Mouse (Mus musculus) neural tube, embryonic 14.5 days (tissue): ENCODE results near the gene Siva1. TPM values are rescaled to one million over a fixed set of nuclear protein-coding genes. Genes with fewer than 3 reads are reported as not detected.

Experiments used
- ATAC-seq: fragments of 200-750 bp; cut with Nextera tagmentation; 2 replicates; pipeline ENCODE4 v1.8.0; 2017; ENCODE audit warnings: low read depth, mild to moderate bottlenecking, moderate TSS enrichment, moderate library complexity
- H3K27ac ChIP-seq: fragments of 300-500 bp; sonication (generic); 2 replicates; pipeline ENCODE4 v1.5.1; 2014; ENCODE audit warnings: low read depth, mild to moderate bottlenecking, control low read depth, low read length, moderate library complexity, mixed read lengths
- H3K27me3 ChIP-seq: fragments of 300-500 bp; sonication (generic); 2 replicates; pipeline ENCODE4 v1.6.1; 2014; ENCODE audit warnings: low read length; ENCODE audit not compliant: control insufficient read depth, insufficient read depth
- H3K36me3 ChIP-seq: fragments of 300-500 bp; sonication (generic); 2 replicates; pipeline ENCODE4 v1.6.1; 2014; ENCODE audit warnings: low read length, mixed read lengths; ENCODE audit not compliant: control insufficient read depth, insufficient read depth
- H3K4me1 ChIP-seq: fragments of 300-500 bp; sonication (generic); 2 replicates; pipeline ENCODE4 v1.6.1; 2014; ENCODE audit warnings: low read length; ENCODE audit not compliant: control insufficient read depth, insufficient read depth
- H3K4me2 ChIP-seq: fragments of 300-500 bp; sonication (generic); 2 replicates; pipeline ENCODE4 v1.6.1; 2014; ENCODE audit warnings: mild to moderate bottlenecking, low read depth, low read length, control low read depth
- H3K4me3 ChIP-seq: fragments of 300-500 bp; sonication (generic); 2 replicates; pipeline ENCODE4 v1.5.1; 2014; ENCODE audit warnings: low read depth, low read length, control low read depth, mixed read lengths
- H3K9ac ChIP-seq: fragments of 300-500 bp; sonication (generic); replicated peaks from 2 replicates; pipeline ENCODE4 v1.6.1; 2014; ENCODE audit warnings: low read depth, mild to moderate bottlenecking, control low read depth, low read length, mixed read lengths
- H3K9me3 ChIP-seq: fragments of 300-500 bp; sonication (generic); 2 replicates; pipeline ENCODE4 v1.6.1; 2016; ENCODE audit warnings: low read length; ENCODE audit not compliant: control insufficient read depth
- WGBS: fragments of 180-500 bp; shearing (Covaris S2); extraction: QIAGEN DNeasy Blood & Tissue Kit; methylation state at CpG from one replicate; pipeline ENCODE4 v1.1.7; 2014; 5-methylcytosine and 5-hydroxymethylcytosine counted together
- polyA plus RNA-seq: library from polyadenylated mRNA; unstranded; fragments of >200 nt; fragmentation: Nextera tagmentation; extraction: Ambion mirVana; gene quantifications from 2 replicates; pipeline ENCODE4 v1.2.1, GENCODE M21; 2014

Gene Siva1
- polyA plus RNA-seq, 1 experiment from 2014 or later: 46.8 TPM

DNA sequence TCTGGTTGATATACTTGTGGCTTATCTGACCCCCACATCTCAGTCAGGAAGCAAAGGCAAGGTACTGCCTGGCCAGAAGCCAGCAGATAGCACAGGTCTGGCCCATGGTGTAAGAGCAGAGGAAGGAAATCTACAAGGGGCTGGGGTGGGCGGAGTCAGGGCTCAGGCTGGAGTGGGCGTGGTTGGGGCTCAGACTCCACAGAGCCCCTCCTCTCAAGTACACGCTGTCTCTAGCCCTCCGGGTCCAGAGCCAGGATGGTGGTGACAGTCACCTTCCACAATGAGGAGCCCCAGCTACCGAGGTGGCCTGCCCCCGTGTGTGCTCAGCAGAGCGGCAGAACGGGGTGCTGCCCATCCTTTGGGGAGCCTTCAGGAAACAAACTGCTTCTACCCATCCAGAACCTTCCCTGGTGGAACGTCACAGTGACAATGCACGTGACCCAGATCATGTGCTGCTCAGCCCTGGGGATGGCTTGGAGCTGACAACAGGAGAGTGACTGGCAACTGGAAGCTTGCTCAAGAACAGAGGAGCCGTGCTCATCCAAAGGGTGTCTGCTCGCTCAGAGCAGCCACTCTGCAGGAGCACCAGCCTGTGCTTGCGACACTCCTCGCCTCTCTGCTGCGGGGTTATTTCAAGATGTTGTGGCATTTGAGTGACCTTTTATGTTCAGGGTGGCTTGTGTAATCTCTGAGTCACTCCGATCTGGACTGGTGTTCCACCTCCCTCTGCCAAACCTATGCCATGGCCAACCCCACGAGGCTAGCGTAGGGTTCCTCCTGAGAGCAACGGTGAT is 15.4 kb upstream of the Siva1 start:
- no peak overlapping the region for H3K4me3 ChIP-seq
- ATAC-seq: peak; percentile 83
- H3K36me3 ChIP-seq: no peaks in the 10 kb centered on the region
- peak overlapping the region; percentile 26 for H3K4me2 ChIP-seq
- H3K27me3 ChIP-seq: no peaks in the 10 kb centered on the region
- H3K9ac ChIP-seq: peak overlapping the region; percentile 16; the same call in 1 of the 2 replicates
- H3K9me3 ChIP-seq: no peaks in the 10 kb centered on the region
- H3K27ac ChIP-seq: no peak overlapping the region
- no peaks in the 10 kb centered on the region; the same call in 1 of the 2 replicates for H3K4me1 ChIP-seq
- WGBS: 43% methylated on average over 19 of the region's 19 CpGs

DNA sequence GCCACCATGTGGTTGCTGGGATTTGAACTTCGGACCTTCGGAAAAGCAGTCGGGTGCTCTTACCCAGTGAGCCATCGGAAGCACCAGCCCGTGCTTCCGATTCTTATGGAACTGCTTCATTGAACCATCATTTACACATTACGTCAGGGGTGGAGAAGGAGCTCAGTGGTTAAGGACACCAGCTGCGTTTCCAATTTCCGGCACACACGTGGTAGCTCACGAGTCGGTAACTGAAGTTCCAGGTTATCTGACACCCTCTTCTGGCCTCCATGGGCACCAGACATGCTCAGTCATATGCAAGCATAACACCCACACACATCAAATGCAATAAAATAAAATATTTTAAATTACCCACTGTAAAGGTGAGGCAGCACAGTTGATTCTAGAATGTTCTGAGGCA is 14.4 kb upstream of the Siva1 start:
- no peak for ATAC-seq
- no peaks in the 10 kb centered on the region for H3K36me3 ChIP-seq

GRCm38 (mm10) chr12:112630796-112631195 is 13.7 kb upstream of the Siva1 start:
- H3K4me3 ChIP-seq: no peak overlapping the region
- H3K36me3 ChIP-seq: no peaks in the 10 kb centered on the region
- no peaks in the 10 kb centered on the region for H3K27me3 ChIP-seq
- no peak overlapping the region for H3K9ac ChIP-seq
- H3K9me3 ChIP-seq: no peaks in the 10 kb centered on the region
- no peak overlapping the region for H3K27ac ChIP-seq
- H3K4me1 ChIP-seq: no peaks in the 10 kb centered on the region; the same call in 1 of the 2 replicates
- 84% methylated on average over 5 of the region's 5 CpGs for WGBS
- H3K4me2 ChIP-seq: no peak overlapping the region
- no peak for ATAC-seq

More for the DNA sequence above, 14.4 kb upstream of the Siva1 start:
- no peak overlapping the region for H3K4me3 ChIP-seq
- no peaks in the 10 kb centered on the region for H3K27me3 ChIP-seq
- H3K27ac ChIP-seq: no peak overlapping the region
- no peak overlapping the region for H3K4me2 ChIP-seq
- no peaks in the 10 kb centered on the region for H3K9me3 ChIP-seq
- H3K4me1 ChIP-seq: no peaks in the 10 kb centered on the region; the same call in 1 of the 2 replicates
- no peak overlapping the region for H3K9ac ChIP-seq
- 93% methylated on average over 12 of the region's 12 CpGs for WGBS

DNA sequence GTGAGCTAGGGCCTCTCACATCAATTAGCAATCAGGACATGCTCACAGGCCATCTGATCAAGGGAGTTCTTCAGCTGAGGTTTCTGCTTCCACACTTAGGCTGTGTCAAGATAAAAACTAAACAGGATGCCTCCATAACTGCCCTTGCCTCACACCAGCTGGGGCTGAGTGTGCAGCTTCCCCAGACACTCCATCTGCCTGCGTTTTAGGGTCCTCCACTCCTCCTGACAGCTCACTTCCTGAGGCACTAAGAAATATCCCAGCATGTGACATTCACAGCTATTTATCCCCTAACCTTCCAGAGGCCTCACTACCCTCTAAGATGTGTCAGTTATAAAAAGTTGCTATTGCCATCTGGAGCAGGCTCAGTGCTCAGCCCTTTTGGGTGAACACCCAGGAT is 13.0 kb upstream of the Siva1 start:
- no peak for ATAC-seq
- H3K4me1 ChIP-seq: no peaks in the 10 kb centered on the region; the same call in 1 of the 2 replicates
- no peak overlapping the region for H3K4me2 ChIP-seq
- H3K27me3 ChIP-seq: no peaks in the 10 kb centered on the region
- 50% methylated on average over 1 of the region's 1 CpGs for WGBS
- H3K9me3 ChIP-seq: no peaks in the 10 kb centered on the region
- no peak overlapping the region for H3K4me3 ChIP-seq
- H3K36me3 ChIP-seq: no peaks in the 10 kb centered on the region
- no peak overlapping the region for H3K27ac ChIP-seq
- no peak overlapping the region for H3K9ac ChIP-seq

DNA sequence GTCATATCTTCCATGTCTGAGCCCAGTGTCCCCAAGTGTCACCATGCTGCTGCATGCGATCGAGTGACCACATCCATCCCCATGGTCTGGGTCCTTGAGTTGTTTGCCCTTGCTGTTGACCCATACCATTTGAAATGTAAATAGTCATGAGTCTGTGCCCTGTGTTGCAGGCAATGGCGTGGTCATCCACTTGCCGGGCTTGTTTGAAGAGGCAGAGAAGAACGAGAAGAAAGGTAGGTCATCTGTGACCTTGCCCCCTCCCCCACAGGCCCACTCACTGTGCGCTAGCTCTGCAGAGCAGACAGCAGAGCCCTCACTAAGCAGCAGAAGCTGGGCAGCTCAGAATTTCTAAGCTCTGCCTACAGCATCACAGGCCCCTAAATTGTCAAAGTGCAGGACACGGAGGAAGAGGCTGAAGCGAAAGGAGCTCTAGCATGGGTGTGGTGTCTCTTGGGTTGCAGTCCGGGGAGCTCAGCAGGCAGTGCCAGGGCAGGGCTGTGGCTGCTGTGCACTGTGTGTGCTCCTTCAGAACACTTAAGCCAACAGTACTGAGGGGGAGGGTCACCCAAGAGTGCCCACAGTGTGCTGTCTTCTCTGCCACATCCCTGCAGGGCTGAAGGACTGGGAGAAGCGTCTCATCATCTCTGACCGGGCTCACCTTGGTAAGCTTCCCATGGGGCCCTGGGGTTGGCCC is 12.2 kb upstream of the Siva1 start:
- 77% methylated on average over 11 of the region's 11 CpGs for WGBS
- Histone ChIP-seq H3K4me2 (no peak overlapping the region), H3K9ac (no peak overlapping the region), H3K9me3 (no peaks in the 10 kb centered on the region), H3K4me1 (no peaks in the 10 kb centered on the region; the same call in 1 of the 2 replicates), H3K4me3 (no peak overlapping the region), H3K36me3 (no peaks in the 10 kb centered on the region), H3K27me3 (no peaks in the 10 kb centered on the region), H3K27ac (no peak overlapping the region)
- no peak for ATAC-seq

- Histone ChIP-seq H3K4me3 (no peak overlapping the region), H3K4me2 (no peak overlapping the region), H3K9ac (no peak overlapping the region), H3K36me3 (no peaks in the 10 kb centered on the region), H3K4me1 (no peaks in the 10 kb centered on the region; the same call in 1 of the 2 replicates), H3K27me3 (no peaks in the 10 kb centered on the region), H3K9me3 (no peaks in the 10 kb centered on the region), H3K27ac (no peak overlapping the region)
- 84% methylated on average over 5 of the region's 5 CpGs for WGBS
- no peak for ATAC-seq
These were observed 11.6 kb upstream of the Siva1 start for GRCm38 (mm10) chr12:112632907-112633306.

GRCm38 (mm10) chr12:112633686-112634085 is 10.8 kb upstream of the Siva1 start:
- H3K27me3 ChIP-seq: no peaks in the 10 kb centered on the region
- no peak overlapping the region for H3K9ac ChIP-seq
- 77% methylated on average over 9 of the region's 9 CpGs for WGBS
- no peaks in the 10 kb centered on the region for H3K36me3 ChIP-seq
- H3K9me3 ChIP-seq: no peaks in the 10 kb centered on the region
- H3K4me3 ChIP-seq: no peak overlapping the region
- no peak overlapping the region for H3K27ac ChIP-seq
- H3K4me2 ChIP-seq: no peak overlapping the region
- no peaks in the 10 kb centered on the region; the same call in 1 of the 2 replicates for H3K4me1 ChIP-seq
- ATAC-seq: no peak

- WGBS: 79% methylated on average over 10 of the region's 10 CpGs
These were observed 5.0 kb upstream of the Siva1 start for GRCm38 (mm10) chr12:112639526-112639925.

GRCm38 (mm10) chr12:112643126-112643525 is 1.4 kb upstream of the Siva1 start:
- 96% methylated on average over 6 of the region's 6 CpGs for WGBS

More at GRCm38 (mm10) chr12:112639526-112639925, 5.0 kb upstream of the Siva1 start:
- H3K36me3 ChIP-seq: no peaks in the 10 kb centered on the region
- no peak overlapping the region for H3K27ac ChIP-seq
- H3K4me3 ChIP-seq: no peak overlapping the region
- no peak overlapping the region for H3K4me2 ChIP-seq
- H3K9me3 ChIP-seq: no peaks in the 10 kb centered on the region
- H3K9ac ChIP-seq: no peak overlapping the region
- H3K4me1 ChIP-seq: no peaks in the 10 kb centered on the region
- H3K27me3 ChIP-seq: no peaks in the 10 kb centered on the region
- ATAC-seq: no peak

More at GRCm38 (mm10) chr12:112643126-112643525, 1.4 kb upstream of the Siva1 start:
- no peaks in the 10 kb centered on the region for H3K36me3 ChIP-seq
- no peak overlapping the region for H3K9ac ChIP-seq
- no peak overlapping the region for H3K4me2 ChIP-seq
- H3K4me1 ChIP-seq: peaks cover 14% of the 10 kb centered on the region
- no peaks in the 10 kb centered on the region for H3K27me3 ChIP-seq
- H3K9me3 ChIP-seq: no peaks in the 10 kb centered on the region
- H3K27ac ChIP-seq: no peak overlapping the region
- no peak overlapping the region for H3K4me3 ChIP-seq
- no peak for ATAC-seq
